Mouse (Mus musculus) telencephalon, adult 2 months (tissue): Measurements from ENCODE around the gene Parp3.

Experiments
- DNase-seq: peaks from one replicate; pipeline ENCODE4 v3.0.0-alpha.2; 2011; ENCODE audit warnings: low read depth, low spot score

The Parp3 gene

DNA sequence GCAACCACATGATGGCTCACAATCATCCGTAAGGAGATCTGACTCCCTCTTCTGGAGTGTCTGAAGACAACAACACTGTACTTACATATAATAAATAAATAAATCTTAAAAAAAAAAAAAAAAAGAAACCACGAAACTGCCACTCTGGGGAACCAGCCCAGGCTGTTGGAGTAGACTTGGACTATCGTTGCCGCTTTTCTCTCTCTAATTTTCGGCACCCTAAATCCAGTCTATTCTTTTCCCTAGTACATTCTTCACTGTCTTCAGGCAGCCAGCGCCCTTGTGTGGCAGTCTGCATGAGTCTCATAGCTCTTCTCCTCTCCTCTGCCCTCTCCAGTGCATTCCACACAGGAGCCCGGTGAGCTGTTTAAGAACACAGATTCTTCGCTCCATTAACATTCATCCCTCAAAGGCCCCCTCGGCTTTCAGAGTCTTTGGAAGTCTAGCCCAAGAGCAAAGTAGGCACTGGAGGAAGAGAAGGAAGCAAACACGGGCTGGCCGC, 48.0 kb downstream of the Parp3 start:
- no peak for DNase-seq

DNA sequence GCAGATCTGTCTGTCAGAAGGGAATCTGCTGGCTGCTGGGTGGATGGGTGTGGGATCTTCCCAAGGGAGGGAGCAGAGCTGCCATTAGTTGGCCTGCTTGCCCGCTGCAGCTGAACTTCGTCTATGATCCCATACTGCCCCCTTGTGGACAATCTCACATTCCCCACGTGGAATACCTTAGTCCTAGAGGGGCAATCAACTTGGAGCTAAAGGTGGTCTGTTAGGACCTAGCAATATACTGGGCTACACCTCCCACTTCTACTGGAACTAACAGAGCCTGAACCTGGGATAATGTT, 54.9 kb downstream of the Parp3 start:
- no peak for DNase-seq

DNA sequence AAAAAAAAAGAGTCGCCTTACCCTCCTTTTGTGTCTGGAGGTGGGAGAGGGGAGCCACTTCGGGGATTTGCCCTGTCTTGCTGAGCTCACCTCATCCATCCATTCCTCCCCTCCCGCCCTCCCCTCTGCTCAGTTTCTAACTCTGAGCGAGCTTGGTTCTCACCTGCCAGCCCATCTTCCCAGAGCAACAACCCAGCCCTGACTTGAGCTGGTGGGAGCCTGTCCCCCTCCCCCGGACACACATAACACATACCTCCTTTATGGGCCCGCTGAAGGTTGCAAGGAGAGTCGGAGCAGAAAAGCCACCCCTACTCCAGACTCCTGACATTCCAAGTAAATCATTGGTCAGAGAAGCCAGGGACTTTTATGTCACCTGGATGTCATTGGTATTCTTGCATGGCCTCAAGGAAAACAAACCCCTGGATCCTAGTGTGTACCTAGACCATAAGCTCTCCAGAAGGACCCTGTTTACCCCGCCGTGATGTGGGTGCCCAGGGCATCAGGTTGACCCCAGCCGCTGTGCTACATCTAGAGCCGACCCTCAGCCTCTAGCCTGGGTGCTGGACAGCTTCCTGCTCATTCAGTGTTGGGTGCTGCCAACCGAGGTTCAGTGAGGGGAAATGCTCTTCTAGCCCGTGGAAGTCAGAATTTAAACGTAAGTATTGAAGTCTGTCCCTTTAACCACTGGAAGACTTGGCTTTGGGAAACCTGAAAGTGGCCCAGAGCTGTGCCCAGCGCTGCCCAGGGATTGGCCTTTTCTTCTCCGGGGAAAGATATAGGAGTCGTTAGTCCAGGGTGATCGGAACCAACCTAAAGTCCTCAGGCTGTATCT, 55.5 kb downstream of the Parp3 start:
- DNase-seq = no peak

DNA sequence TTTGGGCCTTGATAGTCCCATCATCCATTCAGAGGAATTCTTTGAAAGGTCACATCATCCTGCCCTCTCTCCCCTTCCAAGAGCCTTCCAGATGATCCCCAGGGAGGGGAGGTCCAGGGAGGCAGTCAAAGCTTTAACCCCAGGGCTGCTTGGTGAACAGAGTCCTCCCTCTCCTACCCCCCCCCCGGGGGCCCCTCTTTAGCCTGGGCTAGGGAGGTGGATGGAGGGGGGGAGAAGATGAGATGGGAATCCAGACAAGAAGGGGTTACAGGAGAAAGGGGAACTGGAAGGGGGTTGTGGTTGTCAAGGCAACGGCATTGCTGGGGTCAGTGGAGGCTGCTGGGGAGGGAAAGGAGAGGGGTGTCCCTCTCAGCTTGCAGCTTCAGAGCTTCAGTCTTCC, 56.1 kb downstream of the Parp3 start:
- no peak for DNase-seq
